Mouse (Mus musculus) gastrocnemius, adult 8-10 months (tissue): Measurements from ENCODE around the gene Tars. TPM values are rescaled to one million over a fixed set of nuclear protein-coding genes. Genes with fewer than 3 reads are reported as not detected.

Experiments used
- DNase-seq, 2 experiments: peaks; one replicate each; pipeline ENCODE4 v3.0.0; 2022; ENCODE audit warnings: low spot score in 2 of 2
- total RNA-seq, 4 experiments: library from RNA; stranded (reverse); gene quantifications; 2 replicates each; pipeline ENCODE4 v1.2.4; 2022

Gene Tars
- total RNA-seq, 4 experiments from 2014 or later: 26.8 to 38.4 (median 35.0) TPM

DNA sequence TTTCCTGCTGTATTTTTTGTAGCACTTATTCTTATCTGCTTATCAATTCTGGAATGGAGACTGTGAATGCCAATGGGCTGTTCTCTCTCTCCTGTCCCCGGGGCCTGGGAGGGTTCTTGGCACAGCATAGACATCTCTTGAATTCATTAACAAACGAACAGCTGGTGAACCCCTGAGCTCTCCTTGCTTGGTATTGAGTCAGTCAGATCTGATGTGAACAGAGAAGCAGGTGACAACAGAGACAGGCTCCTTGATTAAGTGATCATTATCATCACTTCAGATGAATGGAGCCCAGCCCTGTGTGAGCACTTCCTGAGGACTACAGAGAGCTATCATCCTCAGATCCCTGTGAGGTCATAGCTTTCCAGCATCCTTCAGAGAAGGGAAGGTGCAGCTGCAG lies 35.4 kb downstream of the Tars start:
- DNase-seq: no peak

DNA sequence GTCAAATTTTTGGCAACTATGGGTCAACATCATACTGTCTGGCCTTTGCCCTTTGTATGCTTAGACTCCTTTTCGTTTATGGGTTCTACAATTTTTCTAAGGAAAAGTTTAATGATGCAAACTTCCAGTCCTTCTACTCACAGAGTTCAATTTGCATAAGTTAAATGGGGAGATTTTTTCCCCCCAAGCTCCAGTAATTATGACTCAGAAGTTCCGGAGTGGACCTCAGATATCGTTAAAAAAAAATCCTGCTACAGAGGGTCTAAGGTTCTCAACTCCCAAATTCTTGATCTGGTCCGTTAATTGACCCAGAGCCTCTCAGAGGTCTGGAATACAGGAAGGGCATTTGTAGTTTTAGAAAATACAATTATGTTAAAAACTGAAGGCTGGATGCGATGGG lies 37.6 kb downstream of the Tars start:
- no peak for DNase-seq

DNA sequence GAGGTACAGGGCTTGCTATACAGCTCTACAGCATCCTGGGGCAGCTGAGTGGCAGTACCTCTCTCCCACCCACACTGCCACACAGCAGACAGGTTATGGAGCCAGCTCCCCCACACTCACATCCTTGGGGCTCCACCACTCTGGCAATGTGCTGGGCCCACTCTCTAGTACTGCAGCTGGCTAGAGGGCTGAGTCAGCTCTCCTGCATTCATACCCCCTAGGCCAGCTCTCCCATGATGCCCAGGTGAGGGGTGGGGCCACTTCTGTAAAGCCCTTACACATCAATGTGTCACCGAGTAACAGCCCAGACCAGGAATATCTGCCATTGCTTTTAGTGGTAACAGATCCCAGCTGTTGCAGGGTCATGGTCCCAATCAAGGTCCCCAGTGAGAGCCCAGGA lies 38.6 kb downstream of the Tars start:
- DNase-seq: no peak

DNA sequence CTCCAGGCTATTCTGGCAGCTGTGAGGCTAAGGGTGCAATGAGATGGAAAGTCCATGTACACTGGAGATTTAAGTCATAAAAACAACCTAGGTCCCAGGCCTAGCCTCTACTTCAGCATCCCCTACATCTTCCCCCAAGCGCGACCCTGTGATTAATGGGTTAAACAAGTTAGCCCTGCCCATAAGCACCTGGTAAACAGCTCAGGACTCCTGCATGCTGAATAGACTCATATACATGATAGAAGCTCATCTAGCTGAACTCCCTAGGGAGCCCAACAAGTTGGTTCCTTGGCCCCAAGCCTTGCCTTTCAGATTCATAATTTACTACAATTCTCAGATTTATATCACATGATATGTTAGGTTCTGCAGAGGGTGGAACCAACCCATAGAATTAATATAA lies 42.0 kb downstream of the Tars start:
- DNase-seq: no peak

DNA sequence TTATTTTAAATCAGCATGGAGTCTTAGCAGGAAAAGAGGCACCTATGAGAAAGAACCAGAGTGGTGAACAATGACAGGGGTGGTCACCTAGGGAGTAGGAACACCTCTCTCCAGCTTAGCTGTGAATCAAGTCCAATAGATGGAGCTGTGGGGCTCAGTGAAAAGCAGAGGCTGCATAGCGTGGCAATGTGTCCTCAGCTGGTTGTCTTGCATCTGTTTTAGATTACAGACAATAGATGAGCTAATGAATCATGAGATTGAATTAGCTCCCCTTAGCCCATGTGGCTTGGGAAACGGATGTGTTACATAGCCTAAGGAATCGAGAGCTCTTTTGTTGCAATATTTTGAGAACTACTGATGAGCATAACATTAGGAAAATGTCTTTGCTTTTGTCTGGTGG lies 43.6 kb downstream of the Tars start:
- DNase-seq: no peak

DNA sequence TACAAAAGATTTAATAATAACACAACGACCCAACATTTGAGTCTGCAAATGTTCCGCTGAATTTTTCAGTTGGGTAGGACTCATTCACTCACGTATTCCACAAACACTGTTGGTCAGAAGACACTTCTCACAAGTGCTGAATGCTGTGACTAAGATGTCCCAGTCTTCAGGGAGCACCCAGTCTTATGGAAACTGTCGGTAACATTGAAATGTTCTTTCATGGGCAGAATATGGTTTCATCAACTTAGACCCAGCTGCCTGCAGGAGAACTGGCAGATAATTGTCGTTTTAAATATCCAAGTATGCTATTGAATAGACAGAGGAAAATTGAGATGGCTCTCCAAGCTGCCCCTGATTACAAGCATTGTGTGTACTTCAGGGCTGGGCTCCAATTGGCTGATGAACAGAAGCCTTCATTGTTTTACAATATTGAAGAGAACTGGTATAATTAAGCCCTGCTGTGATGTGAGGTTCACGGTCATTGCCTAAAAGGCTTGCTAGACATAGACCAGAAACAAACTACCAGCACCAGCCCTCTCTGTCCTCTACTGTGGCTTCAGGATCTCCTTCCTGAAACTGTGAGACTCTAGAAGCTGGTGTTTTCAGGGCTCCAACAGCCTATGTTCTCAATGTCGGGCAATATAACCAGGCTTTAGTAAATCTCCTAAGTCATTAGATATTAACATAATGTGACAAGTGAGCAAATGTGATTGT lies 59.8 kb downstream of the Tars start:
- no peak for DNase-seq
